Mouse (Mus musculus): ENCODE data around the gene Zfp523. TPM values are rescaled to one million over a fixed set of nuclear protein-coding genes. Genes with fewer than 3 reads are reported as not detected.
A peak's percentile ranks its signal among the peaks of the same experiment; 100 is the strongest.
"Not testable (repeated sequence)": the region's sequence is repeated elsewhere in the genome, so short reads cannot be mapped to it uniquely, and the experiment has no call there.

Zfp523 gene
- polyA plus RNA-seq, 1 experiment = 12.0 TPM

GRCm38 (mm10) chr17:28213236-28213635 lies 36.3 kb downstream of the Zfp523 start:
- H3K4me1 ChIP-seq (ENCODE audit: control insufficient read depth, insufficient read depth, insufficient read length, low read length) = peaks cover 1% of the 10 kb centered on the region; the same call in 1 of the 2 replicates

GRCm38 (mm10) chr17:28216791-28217190 lies 39.9 kb downstream of the Zfp523 start:
- no peak overlapping the region for H3K4me3 ChIP-seq (ENCODE audit: insufficient read depth, low read depth, low read length)
- no peak overlapping the region for H3K27ac ChIP-seq (replicated peaks; ENCODE audit: low read depth, low read length)
- H3K4me1 ChIP-seq (ENCODE audit: control insufficient read depth, insufficient read depth, insufficient read length, low read length) = peaks cover 4% of the 10 kb centered on the region; the same call in 1 of the 2 replicates

More at GRCm38 (mm10) chr17:28213236-28213635, 36.3 kb downstream of the Zfp523 start:
- Histone ChIP-seq H3K27ac (replicated peaks; ENCODE audit: low read depth, low read length) (no peak overlapping the region), H3K4me3 (ENCODE audit: insufficient read depth, low read depth, low read length) (no peak overlapping the region)

GRCm38 (mm10) chr17:28217721-28218649 lies 41.1 kb downstream of the Zfp523 start:
- Histone ChIP-seq H3K27ac (replicated peaks; ENCODE audit: low read depth, low read length) (peak overlapping the region; percentile 61), H3K4me1 (ENCODE audit: control insufficient read depth, insufficient read depth, insufficient read length, low read length) (peaks cover 4% of the 10 kb centered on the region; the same call in 1 of the 2 replicates)

GRCm38 (mm10) chr17:28222463-28222862 lies 45.5 kb downstream of the Zfp523 start:
- H3K4me3 ChIP-seq (ENCODE audit: insufficient read depth, low read depth, low read length); H3K4me1 ChIP-seq (ENCODE audit: control insufficient read depth, insufficient read depth, insufficient read length, low read length); H3K27ac ChIP-seq (replicated peaks; ENCODE audit: low read depth, low read length): not testable (repeated sequence)

More at GRCm38 (mm10) chr17:28217721-28218649, 41.1 kb downstream of the Zfp523 start:
- H3K4me3 ChIP-seq (ENCODE audit: insufficient read depth, low read depth, low read length) = 0 out of 2 replicates have a peak overlapping the region, but pooled peaks have one; percentile 6

GRCm38 (mm10) chr17:28223561-28224391 lies 46.8 kb downstream of the Zfp523 start:
- Histone ChIP-seq H3K4me3 (ENCODE audit: insufficient read depth, low read depth, low read length) (peak overlapping the region; percentile 59), H3K4me1 (ENCODE audit: control insufficient read depth, insufficient read depth, insufficient read length, low read length) (0 out of 2 replicates have a peak, but pooled peaks cover 2% of the 10 kb centered on the region), H3K27ac (replicated peaks; ENCODE audit: low read depth, low read length) (no peak overlapping the region)

- H3K4me3 ChIP-seq (ENCODE audit: insufficient read depth, low read depth, low read length) = no peak overlapping the region
- H3K27ac ChIP-seq (replicated peaks; ENCODE audit: low read depth, low read length) = no peak overlapping the region
- 0 out of 2 replicates have a peak, but pooled peaks cover 2% of the 10 kb centered on the region for H3K4me1 ChIP-seq (ENCODE audit: control insufficient read depth, insufficient read depth, insufficient read length, low read length)
These were observed 47.7 kb downstream of the Zfp523 start for GRCm38 (mm10) chr17:28224615-28225014.

DNA sequence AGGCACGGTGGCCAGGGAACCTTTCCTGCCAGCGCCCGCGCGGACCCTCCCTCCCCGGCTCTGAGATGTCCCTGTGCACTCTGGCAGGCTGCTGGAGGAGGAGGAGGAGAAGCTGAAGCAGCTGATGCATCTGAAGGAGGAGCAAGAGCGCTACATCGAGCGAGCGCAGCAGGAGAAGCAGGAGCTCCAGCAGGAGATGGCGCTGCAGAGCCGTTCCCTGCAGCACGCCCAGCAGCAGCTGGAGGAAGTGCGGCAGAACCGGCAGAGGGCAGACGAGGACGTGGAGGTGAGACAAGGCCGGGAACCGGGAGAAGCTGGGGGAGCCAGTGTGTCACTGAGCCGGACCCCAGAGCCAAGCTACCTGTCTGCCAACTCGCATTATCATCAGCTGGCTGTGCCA lies 49.1 kb downstream of the Zfp523 start:
- no peak overlapping the region for H3K4me3 ChIP-seq (ENCODE audit: insufficient read depth, low read depth, low read length)
- H3K27ac ChIP-seq (replicated peaks; ENCODE audit: low read depth, low read length) = no peak overlapping the region

DNA sequence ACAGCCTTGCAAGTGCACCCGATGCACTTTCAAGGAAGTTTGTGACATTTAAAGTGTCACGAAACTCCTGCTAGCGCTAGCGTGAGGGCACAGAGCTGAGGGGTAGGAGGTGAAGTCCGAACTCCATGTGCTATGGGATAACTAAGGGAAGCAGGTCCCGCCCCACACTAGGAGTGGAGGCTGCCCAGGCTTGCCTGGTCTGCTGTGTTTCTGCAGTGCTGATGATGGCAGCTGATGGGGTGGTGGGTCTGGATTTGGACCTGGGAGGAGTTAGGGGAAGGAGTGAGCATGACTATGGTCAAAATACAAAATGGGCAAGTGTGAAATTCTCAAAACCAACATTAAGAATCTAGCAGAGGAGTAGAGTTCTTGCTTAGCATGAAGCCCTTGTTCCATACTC lies 53.6 kb downstream of the Zfp523 start:
- Histone ChIP-seq H3K27ac (replicated peaks; ENCODE audit: low read depth, low read length) (no peak overlapping the region), H3K4me3 (ENCODE audit: insufficient read depth, low read depth, low read length) (no peak overlapping the region), H3K4me1 (ENCODE audit: control insufficient read depth, insufficient read depth, insufficient read length, low read length) (peaks cover 13% of the 10 kb centered on the region)

More for the DNA sequence above, 49.1 kb downstream of the Zfp523 start:
- 0 out of 2 replicates have a peak, but pooled peaks cover 2% of the 10 kb centered on the region for H3K4me1 ChIP-seq (ENCODE audit: control insufficient read depth, insufficient read depth, insufficient read length, low read length)

GRCm38 (mm10) chr17:28231026-28231736 lies 54.3 kb downstream of the Zfp523 start:
- Histone ChIP-seq H3K4me3 (ENCODE audit: insufficient read depth, low read depth, low read length) (no peak overlapping the region), H3K4me1 (ENCODE audit: control insufficient read depth, insufficient read depth, insufficient read length, low read length) (peaks cover 19% of the 10 kb centered on the region), H3K27ac (replicated peaks; ENCODE audit: low read depth, low read length) (no peak overlapping the region)

DNA sequence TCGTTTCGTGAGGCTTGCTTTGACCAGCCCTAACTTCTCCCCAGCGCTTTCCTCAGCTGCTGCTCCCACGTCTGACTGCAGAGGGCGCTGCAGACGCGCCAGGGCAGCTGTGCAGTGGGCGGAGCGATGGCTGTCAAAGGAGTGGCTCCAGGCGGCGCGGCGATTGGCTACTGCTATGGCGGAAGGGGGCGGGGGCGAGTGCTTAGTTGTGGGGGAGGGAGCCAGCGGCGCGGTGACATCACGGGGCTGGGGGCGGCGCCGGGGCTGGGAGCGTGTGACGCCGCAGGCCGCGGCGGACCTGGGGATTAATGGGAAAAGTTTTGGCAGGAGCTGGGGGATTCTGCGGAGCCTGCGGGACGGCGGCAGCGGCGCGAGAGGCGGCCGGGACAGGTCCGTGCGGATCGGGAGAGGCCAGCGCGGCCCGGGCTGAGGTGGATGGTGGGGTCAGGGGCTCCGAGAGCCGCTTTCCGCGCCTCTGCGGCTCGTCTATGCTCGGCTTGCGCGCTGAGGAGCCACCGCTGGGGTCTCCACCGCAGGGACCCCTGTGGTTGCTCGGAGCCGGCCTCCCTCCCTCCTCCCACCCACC lies 55.6 kb downstream of the Zfp523 start, which contains the start of gene Ppard:
Ppard (plus strand) TSS at position 226 of the 586 bp plus-strand sequence.
- peak within 1 kb of the TSS; percentile 75 for H3K27ac ChIP-seq (replicated peaks; ENCODE audit: low read depth, low read length)
- H3K4me3 ChIP-seq (ENCODE audit: insufficient read depth, low read depth, low read length) = peak within 1 kb of the TSS; percentile 95
- H3K4me1 ChIP-seq (ENCODE audit: control insufficient read depth, insufficient read depth, insufficient read length, low read length) = peaks cover 28% of the 10 kb centered on the region

DNA sequence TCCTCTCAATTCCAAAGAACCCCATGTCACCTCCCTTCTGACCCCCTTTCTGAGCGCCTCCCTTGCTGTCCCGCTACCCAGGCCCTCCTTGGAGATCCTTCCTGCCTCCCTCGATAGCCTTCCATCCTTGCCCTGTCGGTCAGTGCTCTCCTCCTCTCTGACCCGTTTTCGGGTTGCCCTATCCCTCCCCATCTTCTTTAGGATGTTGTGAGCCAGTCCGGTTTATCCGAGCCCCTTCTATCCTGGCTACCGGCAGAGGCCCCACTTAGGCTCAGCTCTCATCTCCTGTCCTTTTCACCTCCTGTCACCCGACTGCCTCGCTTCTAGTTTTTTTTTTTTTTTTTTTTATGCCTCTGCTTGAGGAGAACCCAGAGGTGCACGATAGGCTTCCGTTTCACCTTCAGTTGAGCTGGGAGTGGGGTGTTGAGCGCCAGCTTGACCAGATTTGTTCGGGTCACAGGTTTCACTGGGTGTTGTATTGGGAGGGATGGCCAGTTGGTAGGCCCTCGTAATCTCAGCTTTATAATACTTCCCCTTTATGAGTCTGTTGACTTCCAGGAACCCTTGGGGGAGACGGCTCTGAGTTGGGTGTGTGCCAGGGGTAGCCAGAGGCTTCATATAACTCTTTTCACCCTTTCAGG lies 56.3 kb downstream of the Zfp523 start:
- Histone ChIP-seq H3K4me3 (ENCODE audit: insufficient read depth, low read depth, low read length) (peak overlapping the region; percentile 95), H3K4me1 (ENCODE audit: control insufficient read depth, insufficient read depth, insufficient read length, low read length) (peaks cover 28% of the 10 kb centered on the region), H3K27ac (replicated peaks; ENCODE audit: low read depth, low read length) (peak overlapping the region; percentile 55)

- H3K27ac ChIP-seq (replicated peaks; ENCODE audit: low read depth, low read length) = no peak overlapping the region
- H3K4me1 ChIP-seq (ENCODE audit: control insufficient read depth, insufficient read depth, insufficient read length, low read length) = peaks cover 28% of the 10 kb centered on the region
- no peak overlapping the region for H3K4me3 ChIP-seq (ENCODE audit: insufficient read depth, low read depth, low read length)
These were observed 57.7 kb downstream of the Zfp523 start for GRCm38 (mm10) chr17:28234641-28235040.

- peak overlapping the region; percentile 63 for H3K27ac ChIP-seq (replicated peaks; ENCODE audit: low read depth, low read length)
- no peak overlapping the region for H3K4me3 ChIP-seq (ENCODE audit: insufficient read depth, low read depth, low read length)
- H3K4me1 ChIP-seq (ENCODE audit: control insufficient read depth, insufficient read depth, insufficient read length, low read length) = peaks cover 28% of the 10 kb centered on the region
These were observed 59.2 kb downstream of the Zfp523 start for GRCm38 (mm10) chr17:28235982-28236635.

All from brown adipose tissue, adult 24 weeks (tissue).